Mouse (Mus musculus): ENCODE data around the gene Cfap61. TPM values are rescaled to one million over a fixed set of nuclear protein-coding genes. Genes with fewer than 3 reads are reported as not detected.

Cfap61 gene
- total RNA-seq, 2 experiments from 2014 or later: not detected

GRCm38 (mm10) chr2:145944286-145944685 lies 9.7 kb downstream of the Cfap61 start:
- intact Hi-C loops (cut with DNase I; ENCODE audit: low total_unique reads): no loop called here
- no peak for DNase-seq

DNA sequence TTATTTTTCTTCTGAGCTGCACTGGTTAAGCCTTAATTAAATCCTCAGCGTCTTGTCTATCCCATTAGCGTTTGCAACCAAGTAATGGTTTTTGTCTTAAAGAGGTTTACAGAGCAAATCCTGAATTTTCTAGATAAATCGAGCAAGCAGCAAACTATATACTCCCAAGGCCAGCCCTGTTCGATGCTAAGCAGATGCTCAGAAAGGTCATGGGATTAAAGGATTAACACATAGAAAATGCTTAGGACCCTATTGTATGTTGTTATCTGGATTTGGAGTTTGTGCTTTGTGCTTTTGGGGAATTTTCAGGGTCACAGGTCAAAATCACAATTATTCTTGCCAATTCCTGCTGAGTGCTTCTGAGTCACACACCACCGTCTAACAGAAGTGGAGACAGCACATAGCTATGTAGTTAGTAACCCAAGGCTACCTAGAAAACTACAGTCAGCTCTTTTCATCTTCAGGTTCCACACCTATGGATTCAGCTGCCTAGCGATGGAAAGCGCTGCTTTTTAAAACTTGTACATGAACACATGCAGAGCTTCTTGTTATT lies 13.9 kb downstream of the Cfap61 start:
- DNase-seq: no peak
- intact Hi-C loops (cut with DNase I; ENCODE audit: low total_unique reads): no loop called here

DNA sequence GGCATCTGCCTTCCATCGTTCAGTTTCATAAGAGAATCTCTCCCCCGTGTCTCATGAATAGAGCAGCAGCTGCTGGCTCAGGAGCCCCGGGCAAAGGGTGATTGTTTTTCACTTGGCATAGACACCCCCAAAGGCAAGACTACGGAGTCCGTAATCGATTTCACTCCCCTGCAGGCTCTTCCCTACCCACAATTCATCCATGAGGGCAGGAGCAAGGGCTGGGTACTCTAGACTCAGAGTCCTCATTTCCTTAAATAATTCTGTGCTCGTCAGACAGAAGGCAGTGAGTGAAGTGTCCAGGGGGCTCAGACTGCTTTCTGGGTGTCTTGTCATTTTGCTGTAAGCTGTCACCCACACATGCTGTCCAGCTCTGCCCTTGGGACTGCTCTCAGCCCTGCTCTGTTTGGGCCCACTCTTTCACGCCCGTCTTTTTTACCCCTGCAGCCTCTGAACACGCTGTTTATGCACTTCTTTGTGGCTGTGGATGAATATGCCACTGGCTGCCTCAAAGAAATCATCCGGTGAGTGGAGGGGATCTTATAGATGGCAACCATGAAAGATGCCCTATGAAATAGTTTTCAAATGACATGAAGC lies 15.0 kb downstream of the Cfap61 start:
- intact Hi-C loops (cut with DNase I; ENCODE audit: low total_unique reads): no loop called here
- no peak for DNase-seq

- no peak for DNase-seq
- intact Hi-C loops (cut with DNase I; ENCODE audit: low total_unique reads): no loop called here
Measured at GRCm38 (mm10) chr2:145950239-145950638, 15.7 kb downstream of the Cfap61 start.

DNA sequence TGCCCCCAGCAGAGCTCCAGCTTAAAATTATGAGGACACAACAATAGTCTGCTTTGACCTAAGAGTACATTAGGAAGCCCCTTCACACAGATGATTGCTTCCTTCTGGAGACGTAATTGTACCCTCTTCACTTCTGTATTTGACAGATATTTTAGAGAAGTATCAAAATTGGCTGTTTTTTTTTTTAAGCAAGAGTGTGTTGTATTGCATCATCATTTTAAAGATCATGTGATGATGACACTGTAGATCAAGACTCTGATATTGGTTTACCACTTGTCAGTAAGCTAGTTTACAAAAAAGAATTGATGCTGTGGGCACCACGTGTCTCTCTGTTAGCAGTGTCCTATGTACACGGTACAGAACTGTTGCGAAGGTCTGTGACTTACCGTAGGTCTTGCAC lies 18.1 kb downstream of the Cfap61 start:
- DNase-seq: no peak
- intact Hi-C loops (cut with DNase I; ENCODE audit: low total_unique reads): no loop called here

GRCm38 (mm10) chr2:145955844-145956243 lies 21.3 kb downstream of the Cfap61 start:
- DNase-seq: no peak
- intact Hi-C loops (cut with DNase I; ENCODE audit: low total_unique reads): loop anchor here (5.0 kb wide), 1 partner anchor 461 kb away; no protein-coding TSS in a partner anchor

DNA sequence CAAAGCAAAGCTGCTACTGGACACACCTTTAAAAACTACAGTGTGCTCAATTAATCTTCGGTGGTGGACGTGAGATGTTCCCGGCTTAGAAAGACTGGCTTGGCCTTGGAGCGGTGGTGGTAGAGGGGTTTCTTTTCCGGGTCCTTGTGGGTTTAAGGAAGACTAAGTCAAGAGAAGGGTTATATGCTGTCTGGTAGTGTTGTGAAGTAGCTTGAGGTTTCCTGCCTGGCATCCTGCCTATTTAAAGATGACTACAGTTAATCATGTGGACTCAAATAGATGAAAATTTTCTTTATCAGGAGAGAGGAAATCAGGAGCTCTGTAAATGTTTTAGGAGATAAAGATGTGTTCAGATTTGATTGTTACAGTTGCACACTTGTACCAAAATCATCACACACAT lies 21.7 kb downstream of the Cfap61 start:
- no peak for DNase-seq
- intact Hi-C loops (cut with DNase I; ENCODE audit: low total_unique reads): loop anchor here (5.0 kb wide), 1 partner anchor 461 kb away; no protein-coding TSS in a partner anchor

- intact Hi-C loops (cut with DNase I; ENCODE audit: low total_unique reads): loop anchor here (5.0 kb wide), 1 partner anchor 460 kb away; no protein-coding TSS in a partner anchor
- no peak for DNase-seq
Measured at GRCm38 (mm10) chr2:145957450-145957849, 22.9 kb downstream of the Cfap61 start.

- no peak for DNase-seq
- intact Hi-C loops (cut with DNase I; ENCODE audit: low total_unique reads): loop anchor here (5.0 kb wide), 1 partner anchor 459 kb away; no protein-coding TSS in a partner anchor
Measured at GRCm38 (mm10) chr2:145958097-145958496, 23.5 kb downstream of the Cfap61 start.

DNA sequence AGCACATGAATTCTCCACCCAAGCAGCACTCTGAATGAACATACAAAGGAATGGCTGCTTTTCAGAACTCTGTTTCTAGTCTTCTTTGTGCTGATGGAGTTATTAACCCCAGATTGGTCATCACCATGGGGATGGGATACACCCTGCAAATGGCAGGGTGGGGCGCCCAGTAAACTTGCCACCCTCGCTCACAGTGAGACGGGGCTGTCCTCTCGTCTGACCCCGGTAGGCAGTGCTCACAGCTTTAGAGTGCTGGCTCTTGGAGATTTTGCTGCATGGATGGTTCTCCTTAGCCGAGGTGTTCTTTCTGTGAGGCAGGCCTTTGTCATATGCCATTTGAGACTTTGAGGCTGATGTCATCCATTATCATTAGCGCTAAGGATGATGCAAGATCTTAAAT lies 24.0 kb downstream of the Cfap61 start:
- DNase-seq: no peak

GRCm38 (mm10) chr2:145961861-145962260 lies 27.3 kb downstream of the Cfap61 start:
- intact Hi-C loops (cut with DNase I; ENCODE audit: low total_unique reads): no loop called here

More for the DNA sequence above, 24.0 kb downstream of the Cfap61 start:
- intact Hi-C loops (cut with DNase I; ENCODE audit: low total_unique reads): loop anchor here (5.0 kb wide), 1 partner anchor 459 kb away; no protein-coding TSS in a partner anchor

GRCm38 (mm10) chr2:145970751-145971150 lies 36.2 kb downstream of the Cfap61 start:
- intact Hi-C loops (cut with DNase I; ENCODE audit: low total_unique reads): no loop called here
- no peak for DNase-seq

More at GRCm38 (mm10) chr2:145961861-145962260, 27.3 kb downstream of the Cfap61 start:
- DNase-seq: no peak

DNA sequence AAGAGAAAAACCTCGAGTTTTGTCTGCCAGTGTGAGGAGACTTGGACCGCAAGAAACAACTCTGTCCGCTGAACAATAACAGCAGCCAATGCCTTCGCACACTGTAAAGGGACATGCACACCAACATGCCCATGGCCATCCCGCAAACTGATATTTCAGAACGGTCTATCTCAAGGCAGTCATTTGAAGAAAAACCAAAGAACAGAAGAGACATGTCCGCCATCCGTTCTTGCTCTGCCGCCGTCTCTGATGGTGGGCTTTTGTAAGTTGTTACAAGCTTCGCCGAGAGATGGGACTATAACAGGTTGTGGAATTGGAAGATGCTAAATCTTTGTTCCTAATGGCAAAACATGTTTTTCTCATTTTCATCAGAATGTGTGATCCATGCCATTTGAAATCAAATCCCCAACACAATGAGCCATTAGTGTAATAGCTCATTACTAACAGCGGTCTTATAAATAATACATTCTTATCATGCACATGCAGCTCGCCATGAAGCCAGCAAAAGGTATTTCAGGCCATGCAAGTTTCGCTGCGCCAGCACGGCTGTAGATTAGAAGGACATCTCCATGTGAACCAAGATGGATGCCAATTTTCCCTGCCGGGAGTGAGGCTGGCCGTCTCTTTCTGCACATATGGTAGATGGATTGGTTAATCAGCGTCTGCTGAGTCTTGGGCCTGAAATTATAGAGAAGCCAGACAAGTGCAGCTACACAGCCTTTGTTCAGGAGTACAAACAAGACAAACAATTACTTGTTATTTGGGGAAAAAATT lies 36.8 kb downstream of the Cfap61 start:
- intact Hi-C loops (cut with DNase I; ENCODE audit: low total_unique reads): no loop called here
- no peak for DNase-seq

DNA sequence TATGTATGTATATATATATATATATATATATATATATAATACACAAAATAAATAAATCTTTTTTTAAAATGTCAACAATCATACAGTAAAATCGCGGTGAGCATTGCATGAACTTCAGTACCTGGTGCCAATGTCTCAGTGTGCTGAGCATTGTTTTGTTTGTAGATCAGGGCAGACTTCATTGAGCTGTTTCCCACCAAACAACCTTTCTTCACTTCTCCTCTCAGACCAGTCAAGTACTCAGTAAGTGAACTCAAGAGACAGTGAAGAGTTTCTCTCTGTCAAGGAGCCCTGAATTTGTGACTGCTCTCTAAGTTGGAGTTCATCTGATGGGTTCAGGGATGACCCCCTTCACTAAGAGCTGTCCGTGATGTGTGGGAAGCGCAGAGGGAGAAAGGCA lies 38.0 kb downstream of the Cfap61 start:
- intact Hi-C loops (cut with DNase I; ENCODE audit: low total_unique reads): no loop called here

DNA sequence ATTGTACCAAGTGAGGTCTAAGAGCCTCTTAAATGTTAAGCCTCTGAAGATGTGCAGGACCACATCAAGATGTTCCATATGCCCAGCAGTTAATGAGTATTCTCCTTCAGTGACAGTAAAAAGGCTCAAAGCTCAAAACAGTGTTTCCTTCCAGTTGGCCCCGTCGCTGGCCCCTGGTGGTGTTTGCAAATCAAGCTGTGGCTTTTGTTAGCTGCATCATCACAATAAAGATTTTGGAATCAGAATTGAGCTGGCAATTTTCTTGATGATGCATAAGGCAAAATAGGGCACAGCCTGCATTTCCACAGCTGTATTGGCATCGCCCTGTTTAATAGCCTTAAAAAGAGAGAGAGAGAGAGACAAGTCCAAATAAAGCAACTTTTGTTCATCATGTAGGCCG lies 45.0 kb downstream of the Cfap61 start:
- DNase-seq: no peak
- intact Hi-C loops (cut with DNase I; ENCODE audit: low total_unique reads): no loop called here

More for the DNA sequence above, 38.0 kb downstream of the Cfap61 start:
- no peak for DNase-seq

DNA sequence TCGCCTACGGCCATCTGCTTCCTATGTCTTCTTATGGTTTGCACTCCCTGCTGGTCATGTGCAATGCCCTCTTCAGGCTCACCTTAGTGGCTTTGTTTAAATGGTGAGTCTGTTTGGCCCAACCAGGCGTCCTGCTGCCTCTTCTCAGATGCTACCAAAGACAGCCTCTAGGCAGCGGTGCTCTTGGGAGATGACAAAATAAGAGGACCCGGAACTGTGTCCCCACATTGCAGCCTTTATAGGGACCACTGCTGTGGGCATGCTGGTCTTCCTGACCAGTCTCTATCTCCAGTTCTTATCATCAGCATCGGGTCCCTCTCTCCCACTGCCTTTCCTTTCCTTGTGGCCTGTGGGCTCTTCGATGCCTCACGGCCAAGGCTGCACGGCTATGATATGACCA lies 46.3 kb downstream of the Cfap61 start:
- intact Hi-C loops (cut with DNase I; ENCODE audit: low total_unique reads): no loop called here
- no peak for DNase-seq

DNA sequence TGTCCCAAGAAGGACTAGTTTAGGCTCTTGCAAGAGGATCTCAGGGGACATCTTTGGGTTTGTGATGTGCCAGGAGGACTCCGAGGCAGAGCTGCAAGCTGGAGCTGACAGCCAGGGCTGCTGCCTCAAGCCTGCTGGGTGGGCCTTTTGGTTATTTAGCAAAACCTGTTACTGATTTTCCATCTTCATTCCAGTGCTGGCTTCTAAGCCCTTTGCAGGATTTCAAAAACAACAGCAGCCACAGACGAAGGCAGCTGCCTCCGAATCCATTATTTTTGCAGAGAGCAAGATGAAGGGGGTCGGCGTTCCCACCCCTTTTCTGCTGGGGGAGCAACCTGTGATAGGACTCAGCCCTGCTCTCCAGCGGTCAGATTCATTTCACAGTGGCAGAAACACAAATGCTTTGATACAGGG lies 47.1 kb downstream of the Cfap61 start:
- intact Hi-C loops (cut with DNase I; ENCODE audit: low total_unique reads): no loop called here
- no peak for DNase-seq

GRCm38 (mm10) chr2:145982317-145983045 lies 47.9 kb downstream of the Cfap61 start:
- DNase-seq: no peak
- intact Hi-C loops (cut with DNase I; ENCODE audit: low total_unique reads): no loop called here

- intact Hi-C loops (cut with DNase I; ENCODE audit: low total_unique reads): no loop called here
- DNase-seq: no peak
Measured at GRCm38 (mm10) chr2:145987757-145988156, 53.2 kb downstream of the Cfap61 start.

- DNase-seq: no peak
- intact Hi-C loops (cut with DNase I; ENCODE audit: low total_unique reads): no loop called here
Measured at GRCm38 (mm10) chr2:145990446-145990845, 55.9 kb downstream of the Cfap61 start.
